Mouse (Mus musculus) B cell, adult 67 days (primary cell): ENCODE results near the gene Lat. TPM values are rescaled to one million over a fixed set of nuclear protein-coding genes. Genes with fewer than 3 reads are reported as not detected.

Experiments
- total RNA-seq, 2 experiments: library from RNA; stranded (reverse); gene quantifications; 4 replicates each; pipeline ENCODE4 v1.2.4; 2023

Lat gene
- 1 to 10 TPM; 3.2 to 7.6 TPM for total RNA-seq

GRCm38 (mm10) chr7:126369393-126369792 lies at the start of gene Lat:
TSS of gene Lat (minus strand) at chr7:126369570.

GRCm38 (mm10) chr7:126414725-126415124 lies 45.4 kb upstream of the Lat start, which contains the start of gene Cd19:
TSS of gene Cd19 (minus strand) at chr7:126414889.

GRCm38 (mm10) chr7:126396298-126397119 lies 27.1 kb upstream of the Lat start, which contains the start of gene Nfatc2ip:
TSS of gene Nfatc2ip (minus strand) at chr7:126396737.

GRCm38 (mm10) chr7:126377278-126378158 lies 8.1 kb upstream of the Lat start, which contains the start of gene Spns1:
TSS of gene Spns1 (minus strand) at chr7:126377450.

Other genes starting within 250 kb of the Lat start
- gene Xpo6, start 169.1 kb downstream of the Lat start, total RNA-seq, result 100 to 1,000 TPM; 173 to 175 TPM
- 100 to 1,000 TPM; 176 to 192 TPM for gene Sbk1, start 97.0 kb downstream of the Lat start, total RNA-seq
- gene Spns1, start 7.9 kb upstream of the Lat start, total RNA-seq, result 10 to 100 TPM; 61.0 to 76.6 TPM
- 10 to 100 TPM; 29.8 to 34.3 TPM for gene Nfatc2ip, start 27.2 kb upstream of the Lat start, total RNA-seq
- 1,000 to 10,000 TPM; 1,278 to 1,310 TPM for gene Cd19, start 45.3 kb upstream of the Lat start, total RNA-seq
- gene Rabep2, start 59.2 kb upstream of the Lat start, total RNA-seq, result 100 to 1,000 TPM; 137 to 166 TPM
- gene Atp2a1, start 93.5 kb upstream of the Lat start, total RNA-seq, result under 1 TPM; 0.26 to 0.42 TPM
- 10 to 100 TPM; 77.7 to 83.1 TPM for gene Sh2b1, start 105.9 kb upstream of the Lat start, total RNA-seq
- 10 to 100 TPM; 55.4 to 55.7 TPM for gene Tufm, start 117.8 kb upstream of the Lat start, total RNA-seq
- gene Atxn2l, start 133.9 kb upstream of the Lat start, total RNA-seq, result 100 to 1,000 TPM; 228 to 236 TPM
- gene Eif3c, start 196.8 kb upstream of the Lat start, total RNA-seq, result 100 to 1,000 TPM; 152 to 156 TPM
- 1 to 10 TPM; 2.4 to 4.1 TPM for gene Apobr, start 215.4 kb upstream of the Lat start, total RNA-seq
- gene Cln3, start 216.2 kb upstream of the Lat start, total RNA-seq, result 10 to 100 TPM; 77.3 to 79.4 TPM
- gene Il27, start 225.4 kb upstream of the Lat start, total RNA-seq, result not detected